Mouse (Mus musculus): Measurements from ENCODE around the gene Podn. TPM values are rescaled to one million over a fixed set of nuclear protein-coding genes. Genes with fewer than 3 reads are reported as not detected.
A peak's percentile ranks its signal among the peaks of the same experiment; 100 is the strongest.
"Not testable (repeated sequence)": the region's sequence is repeated elsewhere in the genome, so short reads cannot be mapped to it uniquely, and the experiment has no call there.

Podn gene
- total RNA-seq, 2 experiments from 2014 or later, result 15.7 to 17.2 TPM

DNA sequence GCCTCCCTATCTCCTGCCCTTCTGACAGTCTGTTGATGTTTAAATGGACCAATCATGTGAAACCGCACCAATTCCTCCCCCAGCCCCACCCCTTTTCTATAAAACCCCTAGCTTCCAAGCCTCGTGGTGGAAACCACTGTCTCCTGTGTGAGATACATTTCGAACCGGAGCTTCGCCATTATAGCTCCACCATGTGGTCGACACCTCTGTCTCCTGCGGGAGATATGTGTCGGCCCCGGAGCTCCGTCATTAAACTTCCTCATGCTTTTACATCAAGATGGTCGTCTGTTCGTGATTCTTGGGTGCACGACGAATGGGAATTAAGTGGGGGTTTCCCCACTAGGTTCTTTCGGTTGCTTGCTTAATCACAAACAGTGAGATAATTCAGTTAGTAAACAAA is 17.1 kb downstream of the Podn start:
- not testable (repeated sequence) for DNase-seq

DNA sequence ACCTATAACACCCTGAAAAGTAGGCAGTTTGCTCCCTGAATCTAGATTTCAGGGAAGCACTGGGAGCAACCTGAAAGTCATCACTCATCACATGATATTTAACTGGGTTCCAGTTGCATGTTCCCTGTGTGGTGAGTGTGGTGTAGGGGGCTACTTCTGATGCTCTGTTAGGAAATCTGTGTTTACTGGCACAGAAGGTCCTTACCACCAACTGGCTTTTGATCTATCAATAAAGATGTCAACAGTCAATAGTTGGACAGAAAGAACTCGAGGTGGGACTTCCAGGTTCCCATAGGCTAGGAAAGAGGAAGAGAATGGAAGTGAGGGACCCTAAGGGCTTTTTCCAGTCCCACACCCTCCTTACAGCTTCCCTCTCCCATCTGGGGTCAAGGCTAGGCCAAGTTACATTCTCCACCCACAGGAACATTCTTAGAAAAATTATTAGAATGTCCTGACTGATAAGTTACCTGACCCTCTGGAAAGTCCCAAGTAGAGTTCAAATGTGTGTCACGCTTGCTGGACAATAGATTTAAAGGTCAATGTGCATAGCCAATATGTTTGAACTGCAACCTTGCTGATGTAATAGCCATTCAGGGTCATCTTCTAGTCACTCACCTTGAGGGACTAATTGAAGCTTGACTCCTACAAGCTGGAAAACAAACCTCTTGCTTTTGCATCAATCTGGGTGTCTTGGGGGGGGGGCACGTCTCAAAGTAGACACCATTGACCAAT is 18.9 kb downstream of the Podn start:
- DNase-seq, result no peak

DNA sequence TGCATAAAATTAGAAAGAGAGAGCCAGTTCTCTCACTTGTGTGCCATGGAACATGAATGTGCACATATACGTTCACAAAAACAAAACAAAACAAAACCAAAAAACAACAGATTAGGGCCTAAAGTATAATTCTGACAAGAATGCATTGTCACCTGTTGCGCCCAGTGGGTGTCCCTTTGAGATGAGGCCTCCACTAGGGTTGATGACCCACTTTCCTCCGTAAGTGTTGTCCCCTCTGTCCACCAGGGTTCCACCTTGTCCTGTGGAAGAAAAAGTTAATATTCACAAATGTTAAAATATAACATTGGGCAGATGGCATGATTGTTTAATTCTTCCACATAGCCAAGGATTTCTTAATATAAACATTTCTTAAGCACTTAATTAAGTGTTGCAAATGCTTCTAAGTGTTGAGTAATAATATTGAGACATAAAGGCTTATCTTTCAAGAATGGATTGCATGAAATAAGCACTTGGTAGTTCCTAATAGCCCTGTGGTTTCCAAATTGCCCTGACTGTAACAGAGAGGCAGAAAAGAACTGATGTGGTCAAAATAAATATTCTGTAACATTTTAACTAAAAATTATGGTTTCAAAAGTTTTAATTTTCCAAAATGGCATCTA is 21.9 kb downstream of the Podn start:
- no peak for DNase-seq

DNA sequence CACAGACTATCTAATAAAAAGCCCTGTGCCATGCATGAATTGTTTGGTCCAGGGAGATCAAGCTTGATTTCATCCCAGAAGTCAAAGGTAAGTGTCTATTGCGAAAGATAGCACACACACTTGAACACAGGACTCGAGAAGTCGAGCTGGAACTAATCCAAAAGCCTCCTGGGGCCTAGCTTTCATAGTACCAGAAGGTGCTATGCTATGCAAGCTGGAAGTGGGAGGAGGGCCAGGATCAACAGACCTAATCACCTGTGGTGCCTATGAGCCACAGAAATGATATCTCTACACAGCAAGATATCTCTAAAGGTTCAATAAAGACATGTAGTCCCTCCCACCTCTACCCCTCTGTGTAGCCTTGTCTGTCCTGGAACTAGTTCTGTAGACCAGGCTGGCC is 24.2 kb downstream of the Podn start:
- no peak for DNase-seq

DNA sequence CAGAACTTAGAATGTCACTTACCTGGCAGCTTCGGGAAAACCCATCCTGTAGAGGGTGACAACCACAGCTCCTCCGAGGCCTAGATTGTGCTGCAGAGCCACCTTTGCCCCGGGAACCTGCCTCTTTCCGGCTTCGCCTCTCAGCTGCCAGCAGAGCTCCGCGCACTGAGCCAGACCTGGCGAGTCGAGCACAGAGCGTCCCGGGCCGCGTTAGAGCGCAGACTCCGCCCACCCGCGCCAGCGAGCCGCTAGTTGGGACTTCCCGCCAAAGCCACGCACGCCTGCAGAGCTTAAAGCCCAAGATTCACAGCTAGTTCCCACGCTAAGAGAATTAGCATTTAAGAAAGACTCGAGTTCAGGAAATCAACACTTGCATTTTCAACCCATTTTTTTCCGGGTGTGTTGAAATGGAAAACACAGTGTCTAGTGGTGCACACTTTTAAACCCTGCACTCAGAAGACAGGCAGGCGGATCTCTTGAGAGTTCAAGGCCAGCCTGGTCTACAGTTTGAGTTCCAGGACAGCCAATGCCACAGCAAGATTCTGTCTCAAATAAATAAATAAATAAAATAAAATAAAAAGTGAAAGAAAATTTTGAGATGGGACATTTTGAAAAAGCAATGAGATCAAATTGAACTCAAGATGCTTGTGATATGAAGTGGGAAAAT is 24.9 kb downstream of the Podn start:
- DNase-seq, result peak; percentile 95 to 98

DNA sequence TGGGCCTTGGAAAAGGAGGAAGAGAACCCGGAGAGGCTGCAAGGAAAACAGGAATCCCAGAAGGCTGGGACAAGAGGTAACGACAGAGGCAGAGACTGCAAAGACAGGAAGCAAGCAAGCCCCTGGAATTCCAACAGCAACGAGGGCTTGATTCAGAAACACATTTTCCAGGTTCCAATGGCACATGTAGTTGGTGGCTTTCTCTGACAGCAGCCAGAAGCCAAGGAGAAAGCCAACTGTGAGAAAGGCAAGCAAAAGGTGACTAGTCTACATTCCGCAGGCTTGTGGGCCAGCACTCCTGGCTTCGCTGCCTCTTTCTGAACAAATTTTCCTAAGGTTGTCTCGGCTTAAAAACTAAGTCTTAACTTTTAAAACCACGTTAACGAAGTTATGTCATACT is 25.5 kb downstream of the Podn start:
- peak in 1 of 2 experiments; percentile 55 for DNase-seq

DNA sequence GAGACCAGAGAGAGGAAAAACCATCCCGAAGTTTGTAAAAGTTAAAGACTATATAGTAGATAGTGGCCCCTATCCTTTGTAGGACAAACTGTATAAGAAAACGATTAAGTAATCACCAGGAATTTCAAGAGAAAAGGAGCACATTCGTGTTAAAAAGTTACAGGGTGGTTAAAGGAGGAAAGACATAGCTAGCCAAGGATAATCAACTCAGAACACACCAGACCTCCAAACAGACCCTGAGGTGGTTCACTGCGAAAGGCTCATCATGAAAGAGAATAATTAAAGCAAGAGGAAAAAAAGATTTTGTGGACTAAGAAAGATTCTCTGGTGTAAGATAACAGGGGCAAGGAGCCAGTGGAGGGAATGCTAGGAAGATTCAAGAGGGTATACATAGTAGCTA is 26.0 kb downstream of the Podn start:
- DNase-seq, result no peak

DNA sequence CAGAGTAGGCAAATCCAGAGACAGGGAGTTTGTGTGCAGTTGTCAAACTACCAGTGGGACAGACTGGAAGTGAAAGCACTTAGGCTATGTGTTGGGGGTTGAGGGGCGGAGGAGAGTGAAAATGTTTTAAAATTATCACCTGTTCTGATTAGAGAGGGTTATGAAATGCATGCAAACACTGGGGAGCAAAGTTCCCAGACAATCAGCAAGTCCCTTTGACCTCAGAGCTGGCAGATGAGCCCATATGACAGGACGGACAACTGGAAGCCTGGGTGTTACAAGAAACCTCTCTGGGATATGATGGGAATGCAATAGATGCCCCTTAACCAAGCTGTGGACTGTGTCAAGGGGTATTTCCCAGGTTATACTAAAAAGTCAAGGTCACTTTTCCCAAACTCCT is 28.2 kb downstream of the Podn start:
- DNase-seq, result no peak

DNA sequence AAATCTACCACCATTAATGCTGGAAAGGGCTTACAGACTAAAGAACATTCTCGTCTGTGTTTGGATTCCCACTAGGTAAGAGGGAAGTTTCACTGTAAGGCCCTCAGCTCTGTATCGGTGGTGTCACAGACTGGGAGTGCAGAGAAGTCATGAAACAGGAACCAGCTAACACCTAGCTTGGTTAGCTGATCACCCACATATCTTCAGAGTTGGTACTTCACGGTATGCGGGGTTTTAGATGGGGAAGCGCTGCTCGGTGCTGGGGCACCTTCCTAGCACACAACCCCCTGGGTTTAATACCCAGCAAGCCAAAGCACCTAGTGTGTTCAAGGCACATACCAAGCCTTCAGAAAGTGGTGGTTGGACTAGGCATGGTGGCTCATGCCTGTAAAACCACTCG is 29.0 kb downstream of the Podn start:
- DNase-seq, result no peak

DNA sequence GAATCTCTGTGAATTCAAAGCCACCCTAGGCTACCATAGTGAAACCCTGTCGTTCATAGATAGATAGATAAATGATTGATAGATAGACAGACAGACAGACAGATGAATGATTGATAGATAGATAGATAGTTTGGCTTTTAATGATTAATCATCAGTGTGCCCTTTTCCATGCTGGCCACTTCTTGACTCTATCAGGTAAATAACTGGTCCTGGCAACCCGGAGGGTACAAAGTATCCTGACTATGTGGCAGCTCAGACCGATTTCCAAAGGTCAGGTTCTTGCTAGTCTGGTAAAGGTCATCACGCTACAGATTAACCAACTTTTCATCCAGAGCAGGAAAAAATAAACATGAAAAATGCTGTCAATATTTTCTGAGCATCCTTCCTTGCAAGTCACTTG is 29.7 kb downstream of the Podn start:
- DNase-seq, result no peak

DNA sequence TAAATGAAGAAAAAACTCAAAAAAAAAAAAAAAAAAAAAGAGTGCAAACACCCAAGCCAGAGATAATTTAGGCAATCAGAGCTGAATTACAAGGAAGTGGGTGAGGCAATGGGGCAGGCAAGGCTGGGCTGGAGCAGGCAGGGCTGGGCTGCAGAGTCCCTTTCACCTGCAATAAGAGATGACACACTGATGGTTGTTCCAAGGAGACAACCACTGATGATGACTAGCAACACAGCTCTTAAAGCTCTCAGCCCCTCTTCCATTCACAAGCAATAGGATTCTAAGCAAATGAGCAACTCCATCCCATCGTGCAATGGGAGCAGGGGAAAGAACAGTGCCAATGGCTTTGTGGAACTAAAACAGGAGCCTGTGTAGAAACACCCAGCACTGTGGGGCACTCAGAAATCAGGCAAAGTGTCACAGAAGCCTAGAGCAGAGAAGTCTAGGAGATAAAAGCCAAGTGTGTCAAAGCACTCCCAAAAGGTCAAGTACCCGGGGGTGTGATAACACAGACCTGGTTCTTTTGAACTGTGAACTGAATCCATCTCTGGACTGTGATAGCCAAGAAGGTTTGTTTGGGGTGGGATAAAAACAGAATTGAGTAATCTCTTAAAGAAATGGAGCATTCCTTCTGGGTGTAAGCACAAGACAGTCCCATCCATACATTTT is 30.9 kb downstream of the Podn start:
- peak; percentile 24 to 38 for DNase-seq

DNA sequence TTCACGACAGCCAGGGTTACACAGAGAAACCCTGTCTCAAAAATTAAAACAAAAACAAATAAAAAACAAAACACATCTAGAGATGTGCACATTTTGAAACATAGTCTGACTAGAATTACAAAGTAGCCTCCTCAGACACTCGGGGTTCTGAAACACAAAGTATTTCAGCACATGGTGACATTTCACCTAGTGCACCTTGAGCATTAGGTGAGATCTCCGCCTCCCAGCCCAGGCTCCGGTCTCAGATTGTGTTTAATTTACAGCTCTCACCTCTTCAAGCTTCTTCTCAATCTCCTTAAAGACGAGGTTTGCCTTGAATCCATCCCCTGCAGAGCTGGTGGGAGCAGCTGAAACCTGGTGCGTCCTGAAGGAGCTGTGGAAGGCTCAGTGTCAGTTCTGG is 32.6 kb downstream of the Podn start:
- DNase-seq, result no peak

DNA sequence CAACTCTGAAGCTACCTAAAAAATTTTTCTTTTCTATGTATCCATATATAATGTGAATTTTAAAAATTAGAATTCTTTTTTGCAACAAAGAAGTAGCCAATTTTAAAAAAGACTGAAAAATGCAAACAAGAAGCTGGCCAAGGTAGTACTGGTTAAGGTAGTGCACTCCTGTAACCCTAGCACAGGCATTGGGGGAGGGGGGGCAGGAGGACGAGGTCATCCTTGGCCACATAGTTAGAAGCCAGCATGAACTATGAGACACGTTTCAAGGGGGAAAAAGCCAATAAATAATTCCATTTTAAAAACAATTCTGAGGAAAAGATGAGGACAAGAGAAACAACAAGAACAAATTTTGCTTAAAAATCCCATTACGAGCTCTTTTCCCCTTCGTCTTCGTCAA is 33.7 kb downstream of the Podn start:
- no peak for DNase-seq

DNA sequence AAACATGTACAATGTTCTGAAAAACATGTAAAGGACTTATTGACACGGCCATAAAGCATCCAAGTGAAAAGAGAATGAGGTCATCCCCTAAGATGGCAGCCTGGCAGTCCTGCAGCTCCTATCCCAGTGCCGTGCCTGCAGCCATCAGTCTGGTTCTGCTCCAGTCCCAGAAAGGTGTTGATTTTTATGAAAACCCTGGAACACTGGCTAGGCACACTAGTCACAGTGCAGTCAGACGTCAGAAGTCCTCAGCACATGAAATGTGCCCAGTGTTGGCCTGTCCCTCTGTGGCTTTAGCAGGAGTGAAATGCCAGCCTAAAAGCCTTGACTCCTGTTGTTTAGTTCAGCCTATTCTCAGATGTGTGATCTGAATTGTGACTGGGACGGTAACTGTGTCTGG is 35.5 kb downstream of the Podn start:
- DNase-seq, result no peak

DNA sequence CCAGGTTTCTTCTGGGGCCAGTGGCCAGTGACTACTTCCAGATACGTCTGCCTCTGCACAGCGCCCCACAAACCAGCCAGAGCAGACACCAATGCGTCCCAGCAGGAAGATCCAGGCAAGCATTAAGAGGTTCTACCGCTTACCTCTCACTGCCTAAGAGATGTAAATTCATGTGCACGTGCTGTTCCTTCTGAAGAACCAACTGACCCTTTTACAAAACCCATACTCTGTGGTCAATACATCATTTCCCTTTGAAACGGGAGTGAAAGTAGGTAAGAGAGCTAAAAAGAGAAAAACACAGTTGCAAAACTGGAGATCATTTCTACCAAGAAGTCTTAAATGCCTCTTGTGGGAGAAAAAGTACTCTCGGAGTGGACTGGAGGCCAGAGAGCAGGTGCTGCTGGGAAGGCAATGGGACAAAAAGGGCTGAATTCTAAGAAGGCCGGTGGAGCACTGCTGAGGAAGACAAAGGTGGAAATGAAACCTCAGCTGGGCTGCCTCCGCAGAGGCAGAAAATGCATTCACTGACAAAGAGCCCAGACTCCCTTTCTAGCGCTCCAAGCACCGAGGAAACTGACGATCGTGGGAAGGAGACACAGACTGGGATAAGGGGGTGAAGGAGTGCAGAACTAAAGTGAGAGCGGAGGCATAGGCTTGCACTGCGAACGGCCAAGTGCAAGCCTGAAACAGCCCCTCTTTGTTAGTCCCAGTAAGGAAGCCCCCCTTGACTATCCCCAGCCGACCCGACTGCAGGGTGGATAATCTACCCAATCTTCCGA is 36.5 kb downstream of the Podn start:
- DNase-seq, result no peak

DNA sequence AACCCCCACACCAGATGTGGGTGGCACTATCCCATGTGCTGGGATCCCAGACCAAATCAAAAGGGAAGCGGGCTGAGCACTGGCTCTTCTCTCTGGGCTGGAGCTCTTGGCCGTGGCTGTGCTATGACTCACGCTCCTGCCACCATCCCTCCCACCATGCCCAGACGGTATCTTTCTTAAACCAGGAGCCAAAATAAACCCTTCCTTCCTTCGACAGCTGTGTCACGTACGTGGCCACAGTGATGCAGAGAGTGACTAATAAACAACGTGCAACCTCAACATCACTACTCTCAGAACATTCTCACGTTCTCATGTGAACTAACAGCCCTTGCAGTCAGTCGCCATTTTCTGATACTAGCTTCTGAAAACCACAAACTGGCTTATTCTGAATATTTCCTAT is 38.1 kb downstream of the Podn start:
- peak in 1 of 2 experiments; percentile 58 for DNase-seq

DNA sequence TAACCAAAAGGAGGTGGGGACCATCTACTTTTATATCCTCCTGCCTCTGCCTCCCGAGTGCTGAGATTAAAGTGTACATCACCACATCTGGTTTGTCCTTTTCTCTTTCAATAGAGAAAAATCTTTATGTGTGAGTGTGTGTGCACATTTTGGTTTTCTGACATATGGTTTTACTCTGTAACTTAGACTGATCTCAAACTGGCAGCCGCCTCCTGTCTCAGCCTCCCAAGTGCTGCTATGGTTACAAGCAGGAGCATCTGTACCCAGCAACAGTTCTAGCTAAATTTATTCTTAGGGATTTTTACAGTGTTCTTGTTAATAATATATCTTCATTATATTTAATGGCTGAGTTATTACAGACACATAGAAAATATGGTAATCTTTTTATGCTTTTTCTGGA is 39.0 kb downstream of the Podn start:
- no peak for DNase-seq

DNA sequence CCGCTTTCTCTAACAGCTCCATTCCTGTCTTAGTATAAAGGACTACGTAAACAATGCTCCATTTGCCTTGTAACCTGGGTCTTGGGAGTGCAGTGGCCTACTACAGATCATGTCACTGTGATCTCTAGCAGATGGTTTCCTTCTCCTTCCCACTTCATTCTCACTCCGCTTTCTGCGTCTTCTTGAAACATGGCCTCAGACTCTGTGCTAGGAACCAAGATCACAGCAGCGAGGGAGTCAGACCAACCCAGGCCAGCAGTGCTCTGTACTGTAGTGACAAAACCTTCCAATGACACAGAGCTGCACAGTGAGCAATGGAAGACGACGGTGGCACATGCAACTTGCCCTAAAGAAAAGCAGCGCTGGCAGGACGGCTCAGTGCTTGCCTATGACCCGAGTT is 40.4 kb downstream of the Podn start:
- no peak for DNase-seq

DNA sequence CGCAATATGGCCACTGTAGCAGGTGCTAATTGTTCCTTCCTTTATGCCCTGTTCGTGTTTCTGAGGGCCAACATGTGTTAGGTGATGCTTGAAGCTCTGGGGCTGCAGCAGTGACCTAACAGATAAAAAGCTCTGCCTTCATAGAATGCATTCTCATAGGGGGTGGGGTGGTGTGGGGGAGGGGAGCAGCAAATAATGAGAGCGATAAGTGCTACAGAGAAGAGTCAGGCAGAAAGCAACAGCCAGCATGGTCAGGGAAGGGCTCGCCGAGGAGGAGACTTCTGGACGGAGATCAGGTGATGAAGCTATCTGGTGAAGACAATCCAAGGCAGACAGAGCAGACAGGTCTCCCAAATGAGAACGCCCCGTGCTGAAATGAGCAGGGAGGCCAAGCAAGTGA is 43.6 kb downstream of the Podn start:
- no peak for DNase-seq

DNA sequence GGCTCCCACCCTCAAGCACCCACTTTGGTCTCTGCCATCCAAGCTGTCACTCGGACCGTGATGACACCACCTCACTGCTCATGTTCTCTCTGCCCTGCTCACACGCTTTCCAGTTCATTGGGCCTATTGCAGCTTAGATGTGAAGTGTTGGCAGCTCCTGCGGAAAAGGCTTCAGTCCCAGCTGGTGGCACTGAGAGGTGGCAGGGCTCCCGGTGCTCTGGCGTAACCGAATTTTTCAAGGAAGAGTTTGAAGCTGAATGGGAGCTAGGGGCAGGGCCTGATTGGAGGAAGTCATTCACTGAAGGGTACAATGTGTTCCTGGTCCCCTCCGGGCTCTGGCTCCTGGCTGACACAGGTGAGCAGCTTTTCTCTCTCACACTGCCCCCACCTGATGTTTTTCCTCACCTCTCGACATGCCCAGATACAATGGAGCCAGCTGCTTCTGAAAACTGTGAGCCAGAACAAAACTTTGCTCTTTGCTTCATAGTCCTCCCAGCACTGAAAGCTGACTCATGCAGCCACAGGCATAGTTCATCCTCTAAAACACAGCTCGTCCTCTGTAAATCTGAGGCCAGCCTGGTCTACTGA is 44.5 kb downstream of the Podn start:
- DNase-seq, result peak; percentile 53 to 75

DNA sequence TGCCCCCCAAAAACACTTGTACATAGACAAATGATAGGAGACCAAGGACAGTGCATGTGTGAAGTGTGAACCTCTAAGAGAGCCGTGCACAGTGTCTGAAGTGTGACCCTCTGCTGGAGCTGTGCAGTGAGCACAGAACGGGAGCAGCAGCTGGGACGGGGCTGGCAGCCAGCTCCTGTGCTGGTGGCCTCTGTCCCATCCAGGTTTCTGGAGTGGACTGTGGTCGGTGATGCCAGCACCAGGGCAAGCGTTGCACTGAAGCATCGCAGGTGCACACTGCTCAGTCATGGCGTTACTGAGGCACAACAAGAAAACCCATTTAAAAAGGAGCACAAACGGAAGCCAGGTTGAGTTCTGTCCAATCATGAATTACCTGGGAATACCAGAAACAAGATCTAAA is 50.1 kb downstream of the Podn start:
- peak in 1 of 2 experiments; percentile 49 for DNase-seq

Data from heart, adult 18-20 months (tissue).